Mouse (Mus musculus) T-helper 17 cell (primary cell): ENCODE measurements around the gene Vps8.
"Not testable (repeated sequence)": the region's sequence is repeated elsewhere in the genome, so short reads cannot be mapped to it uniquely, and the experiment has no call there.

Source experiments
- in situ Hi-C, 2 experiments: fragments of 300-600 bp; cut with MboI, MseI; formaldehyde crosslinking; loops; 1 replicate in 1 of 2; 2 replicates in 1 of 2; pipeline ENCODE4 v1.15.1; 2025; ENCODE audit warnings: high pct_unique_total_duplicates in 2 of 2

Gene Vps8

DNA sequence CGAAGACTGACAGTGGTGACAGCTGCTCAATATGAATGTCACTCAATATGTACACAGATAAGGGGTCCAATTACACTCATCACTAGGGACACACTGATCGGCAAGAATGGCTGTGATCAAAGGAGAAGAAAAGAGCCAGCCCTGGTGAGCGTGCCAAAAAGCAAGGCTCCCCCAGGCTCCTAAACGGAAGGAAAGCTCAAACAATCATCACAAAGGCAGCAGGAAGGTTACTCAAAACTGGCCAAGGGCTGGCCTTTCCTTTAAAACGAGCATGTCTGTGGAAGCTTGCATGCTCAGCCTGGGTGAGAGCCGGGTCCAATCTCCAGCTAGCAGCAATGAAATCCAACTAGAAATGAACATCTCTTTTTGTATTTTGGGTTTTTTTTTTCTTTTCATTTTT is 232.4 kb downstream of the Vps8 start:
- in situ Hi-C loops = loop anchor here in 1 of 2 experiments (10.0 kb wide), 1 partner anchor 400 kb away; no protein-coding TSS in a partner anchor

DNA sequence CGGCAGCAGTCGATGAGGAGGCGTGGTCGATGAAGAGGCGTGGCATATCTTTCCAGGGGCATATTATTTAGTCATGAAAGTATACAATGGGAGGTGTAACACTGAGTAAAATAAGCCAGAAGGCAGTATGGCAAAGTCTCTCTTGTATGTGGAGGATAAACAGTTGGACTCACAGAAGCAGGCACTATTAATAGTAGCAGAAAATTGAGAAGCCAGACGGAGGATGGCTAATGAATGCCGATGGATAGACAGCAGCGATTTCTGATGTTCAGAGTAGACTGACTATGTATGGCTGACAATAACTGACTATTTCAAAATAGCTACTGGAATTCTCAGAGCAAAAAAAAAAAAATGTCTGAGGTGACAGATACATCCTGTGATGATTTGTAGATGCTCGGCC is 233.0 kb downstream of the Vps8 start:
- in situ Hi-C loops = loop anchor here in 1 of 2 experiments (10.0 kb wide), 1 partner anchor 401 kb away; no protein-coding TSS in a partner anchor

GRCm38 (mm10) chr16:21664633-21665363 is 241.9 kb downstream of the Vps8 start:
- in situ Hi-C loops = no loop called here

DNA sequence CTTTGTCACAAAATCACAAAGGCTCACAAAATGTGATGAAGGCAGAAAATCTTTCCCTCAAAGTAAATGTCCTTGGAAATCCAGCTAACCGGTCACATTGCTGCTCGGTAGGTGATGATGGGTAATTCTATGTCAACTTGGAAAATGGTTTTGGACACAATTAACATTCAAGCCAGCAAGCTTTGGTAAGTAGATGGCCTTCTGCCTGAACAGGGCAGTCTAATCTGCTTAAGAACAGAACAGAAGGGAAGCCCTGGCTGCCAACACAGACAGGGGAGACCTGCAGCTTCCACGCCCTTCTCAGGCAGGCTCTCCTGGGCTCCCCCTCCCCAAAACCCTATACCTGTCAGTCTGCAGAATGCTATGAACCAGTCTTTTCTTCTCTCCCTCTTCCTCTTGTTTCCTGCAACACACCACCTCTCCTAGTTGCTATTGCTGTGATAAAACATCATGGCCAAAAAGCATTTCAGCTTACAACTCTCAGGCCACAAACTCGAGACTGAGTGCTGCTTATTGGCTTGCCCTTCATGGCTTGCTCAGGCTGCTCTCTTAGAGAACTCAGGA is 242.6 kb downstream of the Vps8 start:
- in situ Hi-C loops = no loop called here

DNA sequence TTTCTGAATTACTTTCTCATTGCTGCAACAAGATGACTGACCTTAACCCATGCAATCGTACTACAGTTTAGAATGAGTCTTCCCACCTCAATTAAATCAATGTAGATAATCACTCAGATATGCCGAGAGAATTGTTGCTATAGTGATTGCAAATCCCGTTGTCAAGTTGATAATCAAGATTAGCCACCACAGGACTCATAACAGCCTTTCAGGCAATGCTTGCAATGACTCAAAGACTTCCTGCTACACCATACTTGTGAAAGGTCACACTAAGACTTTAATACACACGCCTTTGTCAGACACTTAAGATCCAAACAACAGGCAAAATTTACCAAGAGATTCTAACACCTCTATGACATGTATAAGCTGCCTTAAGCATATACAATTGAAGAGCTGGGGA is 249.0 kb downstream of the Vps8 start:
- in situ Hi-C loops = no loop called here

GRCm38 (mm10) chr16:21673046-21673445 is 250.1 kb downstream of the Vps8 start:
- in situ Hi-C loops = not testable (repeated sequence)

DNA sequence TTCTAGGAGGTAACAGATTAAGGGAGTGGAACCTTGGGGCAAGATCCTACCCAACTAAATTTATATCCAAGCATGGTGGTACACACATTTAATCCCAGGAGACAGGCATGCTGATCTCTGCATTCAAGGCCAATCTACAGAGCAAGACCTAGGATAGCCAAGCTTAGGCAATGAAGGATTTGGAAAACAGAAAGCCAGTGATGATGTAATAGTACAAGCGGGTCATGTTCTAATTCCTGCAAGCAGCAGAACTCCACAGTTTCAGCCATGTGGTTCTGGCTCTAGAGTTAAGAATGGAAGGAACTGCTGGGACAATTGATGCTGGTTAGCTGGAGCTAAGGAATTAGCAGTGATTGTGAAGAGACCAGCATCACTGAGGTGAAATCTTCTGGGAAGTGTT is 250.7 kb downstream of the Vps8 start:
- in situ Hi-C loops = not testable (repeated sequence)

DNA sequence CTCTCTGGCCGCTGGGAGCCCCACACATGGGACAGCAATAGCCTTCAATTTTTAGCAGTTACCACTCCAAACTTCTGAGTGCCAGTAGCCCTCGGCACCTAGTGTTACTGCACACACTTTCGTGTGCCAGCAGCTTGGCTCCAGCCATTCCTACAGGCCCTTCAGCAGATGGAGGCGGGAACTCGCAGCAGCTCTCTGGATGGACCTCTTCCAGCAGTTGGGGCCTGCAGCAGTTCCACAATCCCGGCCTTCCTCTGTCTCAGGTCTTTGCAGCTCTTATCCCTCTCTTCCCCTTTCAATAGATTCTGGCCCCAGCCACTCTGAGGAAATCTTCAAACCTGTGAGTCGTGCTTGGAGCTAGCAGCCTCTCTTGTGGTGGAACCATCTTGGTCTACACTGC is 253.9 kb downstream of the Vps8 start:
- in situ Hi-C loops = no loop called here

DNA sequence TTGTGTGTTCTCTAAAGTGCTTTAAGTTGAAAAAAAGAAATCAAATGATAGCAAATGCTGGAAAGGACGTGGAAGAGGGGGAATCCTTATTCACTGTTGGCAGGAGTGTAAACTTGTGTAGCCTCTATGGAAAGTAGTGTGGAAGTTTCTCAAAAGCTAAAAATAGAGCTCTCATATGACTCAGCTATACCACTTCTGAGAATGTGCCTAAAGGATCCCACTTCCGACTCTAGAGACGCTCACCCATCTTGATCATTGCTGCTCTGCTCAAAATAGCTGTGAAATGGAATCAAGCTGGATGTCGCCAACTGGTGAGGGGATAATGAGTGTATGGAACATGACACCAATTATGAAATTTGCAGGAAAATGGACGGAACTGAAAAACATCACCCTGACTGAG is 264.5 kb downstream of the Vps8 start:
- in situ Hi-C loops = no loop called here

DNA sequence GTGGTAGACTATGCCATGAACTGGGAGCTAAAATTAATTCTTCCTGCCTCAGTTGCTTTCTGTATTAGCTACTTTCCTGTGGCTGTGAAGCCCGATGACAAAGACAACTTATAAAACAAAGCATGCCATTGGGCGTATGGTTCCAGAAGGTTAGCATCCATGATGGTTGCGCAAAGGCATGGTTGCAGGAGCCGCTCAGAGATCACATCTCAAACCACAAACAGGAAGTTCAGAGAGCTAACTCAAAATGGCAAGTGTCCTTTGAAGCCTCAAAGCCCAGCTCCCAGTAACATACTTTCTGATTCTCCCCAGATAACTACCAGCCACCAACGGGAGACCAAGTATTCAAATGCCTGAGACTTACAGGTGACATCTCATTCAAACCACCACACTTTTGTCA is 266.2 kb downstream of the Vps8 start:
- in situ Hi-C loops = no loop called here

GRCm38 (mm10) chr16:21690216-21690755 is 267.4 kb downstream of the Vps8 start:
- in situ Hi-C loops = no loop called here

- in situ Hi-C loops = no loop called here
Measured at GRCm38 (mm10) chr16:21693981-21694462, 271.1 kb downstream of the Vps8 start.
